Mouse (Mus musculus) gastrocnemius, adult 8-10 months (tissue): ENCODE data around the gene Inppl1. TPM values are rescaled to one million over a fixed set of nuclear protein-coding genes. Genes with fewer than 3 reads are reported as not detected.
A peak's percentile ranks its signal among the peaks of the same experiment; 100 is the strongest.

Experiments used
- DNase-seq, 2 experiments: peaks; one replicate each; pipeline ENCODE4 v3.0.0; 2022; ENCODE audit warnings: low spot score in 2 of 2
- total RNA-seq, 4 experiments: library from RNA; stranded (reverse); gene quantifications; 2 replicates each; pipeline ENCODE4 v1.2.4; 2022

Inppl1 gene
- 100 to 1,000 TPM in 2 of 4 experiments, 10 to 100 TPM in 2; 75.1 to 104 (median 99.5) TPM for total RNA-seq

DNA sequence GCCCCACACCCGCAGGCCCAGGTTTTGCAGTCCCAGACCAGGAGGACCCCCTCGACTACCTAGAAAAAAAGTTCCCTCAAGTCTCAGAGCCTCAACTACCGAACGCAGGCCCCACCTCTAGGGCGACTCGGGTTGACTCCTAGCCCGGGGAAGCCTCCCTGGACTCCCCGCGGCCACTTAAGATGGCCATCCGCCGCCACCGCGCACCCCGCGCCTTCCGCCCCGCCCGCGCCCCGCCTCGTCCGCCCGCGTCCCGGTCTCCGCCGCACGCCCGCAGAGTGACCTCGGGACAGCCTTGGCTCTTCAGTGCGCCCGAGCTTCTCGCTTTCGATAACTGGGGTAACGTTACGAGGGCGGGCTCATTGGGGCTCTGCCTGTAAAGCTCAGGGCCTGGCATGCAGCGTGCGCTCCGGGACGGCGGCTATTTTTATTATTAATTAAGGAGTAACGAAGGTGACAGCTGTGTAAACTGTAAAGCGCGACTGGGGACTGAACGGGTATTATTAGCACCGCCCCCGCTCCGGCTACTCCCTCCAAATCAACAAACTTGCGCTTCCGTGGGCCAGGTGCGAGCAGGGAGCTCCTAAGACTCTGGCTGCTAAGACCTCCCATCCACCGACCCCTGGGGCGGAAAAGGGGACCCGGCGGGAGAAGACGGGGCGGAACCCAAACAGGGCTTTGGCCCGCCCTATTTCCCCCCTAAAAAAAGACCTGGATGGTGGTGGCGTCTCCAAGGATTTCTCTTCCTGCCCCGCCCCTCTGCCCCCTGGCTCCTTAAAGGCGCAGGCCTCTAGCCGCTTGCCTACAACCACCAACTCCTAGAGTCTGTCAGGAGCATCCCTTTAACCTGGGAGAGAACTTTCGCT, at the start of gene Inppl1:
Gene Inppl1 (minus strand): TSS at position 624 of the 866 bp plus-strand sequence.
- DNase-seq = peak; percentile 91 to 92

DNA sequence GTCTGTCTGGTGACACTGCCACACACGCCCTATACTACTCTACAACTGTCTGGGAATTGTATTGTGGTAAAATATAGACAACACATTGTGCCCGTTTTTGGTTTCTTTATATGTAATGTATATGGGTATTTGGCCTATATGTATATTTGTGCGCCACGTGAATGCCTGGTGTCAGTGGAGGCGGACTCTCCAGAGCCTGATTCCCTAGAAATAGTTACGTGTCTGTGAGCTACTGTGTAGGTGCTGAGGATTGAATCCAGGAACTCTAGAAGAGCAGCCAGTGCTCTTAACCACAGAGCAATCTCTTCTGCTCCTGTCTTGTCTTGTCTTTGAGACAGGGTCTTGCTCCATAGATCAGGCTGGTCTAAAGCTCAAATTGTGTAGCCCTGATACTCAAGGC, 48.2 kb upstream of the Inppl1 start:
- DNase-seq = no peak

- no peak for DNase-seq
Observed at GRCm38 (mm10) chr7:101884160-101884559, 46.1 kb upstream of the Inppl1 start.

DNA sequence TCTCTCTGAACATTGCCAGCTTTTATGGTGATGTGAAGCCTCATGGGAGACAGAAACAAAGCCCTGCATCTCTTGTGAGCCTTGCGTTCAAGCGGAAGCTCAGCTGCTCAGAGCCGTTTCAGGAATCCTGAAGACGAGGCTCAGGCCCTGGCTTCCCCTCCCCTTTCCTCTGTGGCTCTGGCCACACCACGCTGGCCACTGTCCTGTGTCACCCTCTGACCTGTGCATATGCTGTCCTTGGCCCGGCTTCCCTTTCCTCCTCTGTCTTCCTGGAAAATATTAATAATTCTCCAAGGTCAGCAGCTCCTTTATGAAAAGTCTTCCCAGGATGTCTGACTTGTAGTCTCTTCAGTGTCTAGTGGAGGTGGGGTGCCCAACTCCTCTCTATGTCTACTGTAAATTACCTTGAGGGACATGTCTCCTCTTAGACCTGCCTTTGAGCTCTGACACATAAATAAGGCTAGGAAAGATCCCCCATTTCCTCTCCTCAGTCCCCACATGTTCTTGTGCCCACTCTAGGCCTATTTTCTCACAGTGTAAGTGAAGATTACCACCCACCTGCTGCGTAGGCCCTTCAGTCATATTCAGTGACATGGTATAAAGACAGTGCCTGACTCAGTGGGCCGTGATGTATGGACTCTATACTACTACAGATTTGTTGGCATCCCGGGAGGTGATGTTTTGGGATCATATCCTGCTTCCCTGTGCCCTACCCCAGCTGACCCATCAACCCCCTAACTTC, 44.6 kb upstream of the Inppl1 start:
- DNase-seq = no peak

- no peak for DNase-seq
Observed at GRCm38 (mm10) chr7:101880855-101881254, 42.8 kb upstream of the Inppl1 start.

- DNase-seq = no peak
Observed at GRCm38 (mm10) chr7:101875978-101876377, 37.9 kb upstream of the Inppl1 start.

- DNase-seq = no peak
Observed at GRCm38 (mm10) chr7:101871296-101871695, 33.3 kb upstream of the Inppl1 start.

GRCm38 (mm10) chr7:101870629-101871028, 32.6 kb upstream of the Inppl1 start, which contains the start of gene Folr1:
Gene Folr1 (minus strand): TSS chr7:101870788.
- no peak for DNase-seq

DNA sequence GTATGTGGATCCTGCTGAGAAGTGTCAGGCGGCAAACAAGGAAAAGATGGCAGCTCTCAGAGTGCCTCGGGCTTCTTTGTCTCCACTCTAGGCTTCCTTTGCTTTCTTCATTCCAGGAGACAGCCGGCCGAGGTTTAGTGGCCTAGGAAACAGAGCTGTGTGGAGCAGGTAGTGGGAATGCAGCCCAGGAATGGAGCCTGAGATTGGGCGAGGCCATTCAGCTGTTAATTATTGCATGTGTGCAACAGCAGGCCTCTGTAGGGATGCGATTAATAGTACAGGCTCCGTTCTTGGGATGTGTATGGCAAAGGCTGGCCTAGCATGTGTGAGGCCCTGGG, 31.1 kb upstream of the Inppl1 start:
- no peak for DNase-seq

- DNase-seq = no peak
Observed at GRCm38 (mm10) chr7:101868241-101869162, 30.5 kb upstream of the Inppl1 start.

- no peak for DNase-seq
Observed at GRCm38 (mm10) chr7:101867482-101867881, 29.5 kb upstream of the Inppl1 start.

GRCm38 (mm10) chr7:101866491-101867265, 28.6 kb upstream of the Inppl1 start:
- no peak for DNase-seq

DNA sequence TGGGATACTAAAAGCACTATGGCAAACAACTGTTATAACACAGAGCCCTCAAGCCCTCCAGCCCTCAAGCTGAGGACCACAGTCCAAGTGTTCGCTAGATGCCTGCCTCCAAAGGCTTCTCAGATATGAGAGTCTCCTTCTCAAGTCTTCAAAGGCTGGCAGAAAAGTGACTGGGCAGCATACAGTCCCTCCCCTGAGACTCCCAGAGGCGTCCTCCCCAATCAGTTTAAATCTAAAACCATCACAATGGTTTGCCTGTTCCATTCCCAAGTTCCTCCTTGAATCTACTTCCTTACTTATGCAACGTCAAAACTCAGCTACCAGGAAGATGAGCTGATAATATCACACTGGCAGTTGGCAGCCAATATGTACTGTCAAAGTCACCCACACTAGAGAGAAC, 25.4 kb upstream of the Inppl1 start, which contains the start of gene Anapc15:
Gene Anapc15 (plus strand): TSS at position 301 of the 400 bp plus-strand sequence.
- no peak for DNase-seq

GRCm38 (mm10) chr7:101862291-101862690, 24.3 kb upstream of the Inppl1 start:
- no peak for DNase-seq

DNA sequence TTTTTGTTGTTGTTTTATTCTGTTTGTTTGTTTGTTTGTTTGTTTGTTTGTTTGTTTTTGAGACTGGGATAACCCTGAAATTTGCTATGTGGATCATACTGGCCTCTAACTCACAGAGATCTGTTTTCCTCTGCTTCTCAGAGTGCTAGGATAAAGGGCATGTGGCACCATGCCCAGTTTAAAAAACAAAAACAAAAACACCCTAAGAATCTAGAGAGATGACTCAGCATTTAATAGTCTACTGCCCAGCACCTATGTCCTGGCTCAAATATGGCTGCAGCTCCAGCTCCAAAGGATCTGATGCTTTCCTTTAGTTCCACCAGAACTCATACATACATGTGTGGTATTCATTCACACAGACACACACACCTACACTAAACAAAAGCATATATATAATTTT, 22.9 kb upstream of the Inppl1 start:
- no peak for DNase-seq

DNA sequence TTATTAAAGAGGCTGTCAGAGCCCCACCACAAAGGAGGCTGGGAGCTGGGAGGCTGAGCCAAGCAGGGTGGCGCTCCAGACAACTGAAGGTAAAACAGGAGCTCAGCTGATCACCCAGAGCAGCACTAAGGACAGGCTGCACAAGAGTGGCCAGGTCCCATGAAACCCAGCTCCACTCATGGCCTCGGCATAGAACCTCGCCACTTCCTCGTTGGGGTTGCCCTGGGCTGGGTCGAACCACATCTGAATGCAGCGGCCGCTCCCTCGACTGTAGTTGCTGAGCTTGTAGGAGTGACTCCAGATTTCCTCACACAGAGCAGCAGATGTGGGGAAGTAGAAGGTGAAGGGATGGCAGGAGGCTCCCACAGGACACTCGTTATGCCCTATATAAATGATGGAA, 20.3 kb upstream of the Inppl1 start:
- DNase-seq = no peak

DNA sequence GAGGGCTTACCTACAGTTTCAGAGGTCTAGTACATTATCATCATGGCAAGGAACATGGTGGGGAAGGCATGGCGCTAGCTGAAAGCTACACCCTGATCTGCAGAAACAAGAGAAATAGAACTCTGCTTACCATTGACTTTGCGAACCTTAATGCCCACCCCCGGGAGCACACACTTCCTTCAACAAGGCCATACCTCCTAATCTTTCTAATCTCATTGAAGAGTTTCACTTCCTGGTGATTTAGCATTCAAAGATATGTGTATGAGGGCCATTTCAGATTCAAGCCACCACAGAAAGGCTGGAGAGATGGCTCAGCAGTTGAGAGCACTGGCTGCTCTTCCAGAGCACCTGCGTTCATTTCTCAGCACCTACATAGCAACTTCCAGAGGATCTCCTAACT, 19.1 kb upstream of the Inppl1 start, which contains the start of gene Folr2:
Gene Folr2 (minus strand): TSS at position 101 of the 400 bp plus-strand sequence.
- no peak for DNase-seq

DNA sequence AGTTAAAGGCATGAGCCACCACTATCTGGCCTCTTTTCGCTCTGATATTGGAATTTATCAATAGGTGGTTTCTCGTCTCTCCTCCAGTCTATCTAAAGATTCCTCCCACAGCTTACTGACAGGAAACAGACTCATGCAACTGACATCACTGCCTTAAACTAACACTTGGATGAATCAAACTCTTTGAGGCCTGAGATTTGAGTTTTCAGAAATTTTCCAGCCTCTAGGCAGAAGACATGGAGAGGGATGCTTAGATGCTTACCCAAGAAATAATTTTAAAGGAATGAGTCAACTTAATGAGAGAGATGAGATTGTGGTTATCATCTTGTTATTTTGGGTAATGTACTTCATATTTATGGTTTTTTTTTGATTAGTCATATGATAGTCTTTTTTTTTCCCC, 15.8 kb upstream of the Inppl1 start:
- no peak for DNase-seq

GRCm38 (mm10) chr7:101852846-101853245, 14.8 kb upstream of the Inppl1 start:
- DNase-seq = no peak

DNA sequence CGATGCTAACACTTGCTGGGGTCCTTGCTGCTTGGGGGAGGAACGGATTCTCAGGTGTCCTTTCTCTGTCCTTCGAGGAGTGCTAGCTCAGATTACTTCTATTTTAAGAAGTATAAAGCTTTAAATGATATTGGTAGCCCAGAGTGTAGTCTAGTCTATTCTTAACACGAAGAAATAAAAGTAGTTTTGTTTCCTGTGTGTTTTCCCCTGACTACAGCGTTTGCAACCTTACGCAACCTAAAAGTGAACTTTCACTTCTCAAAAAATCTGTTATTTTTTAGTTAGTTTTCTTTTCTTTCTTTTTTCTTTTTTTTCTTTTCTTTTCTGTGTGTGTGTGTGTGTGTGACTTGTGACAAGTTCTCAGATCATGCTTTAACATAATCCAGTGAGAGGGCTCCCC, 13.7 kb upstream of the Inppl1 start:
- no peak for DNase-seq

GRCm38 (mm10) chr7:101847934-101848333, 9.9 kb upstream of the Inppl1 start:
- DNase-seq = no peak
